Comparison of ENCODE assay signal across 23 mouse cellular contexts in genomic region chr14:121383801-121384200, GRCm38 (mm10). TPM values are rescaled to one million over a fixed set of nuclear protein-coding genes. Genes with fewer than 3 reads are reported as not detected.
DNase-seq lines count a peak whose midpoint lies in the region; ATAC-seq and TF ChIP-seq lines count a peak whose summit lies in the region.
"Had no signal": no experiment of that assay in that cellular context is flagged by ENCODE, and none has a peak within 500 bp of the region (broad histone marks: within the 10 kb centered on the region; RNA-seq: fewer than 3 reads in every experiment).

No protein-coding gene starts in this region.

- H3ac ChIP-seq in myocyte (ENCODE audit: control insufficient read depth, insufficient read length) = no peak overlapping the region

- H3K36me3 ChIP-seq in lung, postnatal 0 days (ENCODE audit: insufficient read depth, low read length) = no peaks in the 10 kb centered on the region
- no peaks in the 10 kb centered on the region for H3K36me3 ChIP-seq in embryonic facial prominence, embryonic 10.5 days (replicated peaks)
- no peaks in the 10 kb centered on the region for H3K36me3 ChIP-seq in myocyte (ENCODE audit: control insufficient read depth, insufficient read depth)
- H3K36me3 ChIP-seq: heart, embryonic 12.5 days; hindbrain, embryonic 15.5 days; limb, embryonic 13.5 days; liver, embryonic 13.5 days; stomach, embryonic 15.5 days had no signal

- WGBS in lung, postnatal 0 days = 53% methylated on average over 3 of the region's 3 CpGs
- WGBS in embryonic facial prominence, embryonic 10.5 days = 46% methylated on average over 3 of the region's 3 CpGs

- H3K9me3 ChIP-seq in lung, postnatal 0 days (ENCODE audit: low read length) = no peaks in the 10 kb centered on the region
- no peaks in the 10 kb centered on the region for H3K9me3 ChIP-seq in embryonic facial prominence, embryonic 10.5 days
- H3K9me3 ChIP-seq: heart, embryonic 12.5 days; hindbrain, embryonic 15.5 days; limb, embryonic 13.5 days; liver, embryonic 13.5 days; stomach, embryonic 15.5 days had no signal

- H3K4me3 ChIP-seq in lung, postnatal 0 days (ENCODE audit: low read depth, low read length) = no peak overlapping the region
- H3K4me3 ChIP-seq in embryonic facial prominence, embryonic 10.5 days = no peak overlapping the region
- H3K4me3 ChIP-seq in myocyte = no peak overlapping the region
- H3K4me3 ChIP-seq: heart, embryonic 12.5 days; hindbrain, embryonic 15.5 days; limb, embryonic 13.5 days; liver, embryonic 13.5 days; stomach, embryonic 15.5 days had no signal

- TF ChIP-seq CTCF in lung, postnatal 0 days (IDR thresholded peaks at IDR 0.05) = no peak
- TF ChIP-seq CTCF in brain, embryonic 14.5 days (IDR thresholded peaks at IDR 0.05; ENCODE audit: borderline replicate concordance, extremely low read depth, insufficient read depth, insufficient read length) = no peak

- no peaks in the 10 kb centered on the region for H3K27me3 ChIP-seq in lung, postnatal 0 days (replicated peaks; ENCODE audit: insufficient read depth, low read length)
- peaks cover 6% of the 10 kb centered on the region; the same call in 1 of the 2 replicates for H3K27me3 ChIP-seq in embryonic facial prominence, embryonic 10.5 days (replicated peaks; ENCODE audit: low read depth, poor library complexity, severe bottlenecking)
- no peaks in the 10 kb centered on the region for H3K27me3 ChIP-seq in myocyte (ENCODE audit: control insufficient read depth, insufficient read depth, insufficient read length)
- H3K27me3 ChIP-seq: heart, embryonic 12.5 days; hindbrain, embryonic 15.5 days; limb, embryonic 13.5 days; Patski; stomach, embryonic 15.5 days had no signal

- ATAC-seq in lung, postnatal 0 days = no peak
- ATAC-seq: intestine, postnatal 0 days; Patski had no signal

- no peak for TF ChIP-seq EP300 in lung, postnatal 0 days (IDR thresholded peaks at IDR 0.05)

- no peaks in the 10 kb centered on the region for H3K79me2 ChIP-seq in myocyte (ENCODE audit: control insufficient read depth, insufficient read depth)

- H3K4me1 ChIP-seq in lung, postnatal 0 days (ENCODE audit: insufficient read depth, low read depth, low read length) = peaks cover 4% of the 10 kb centered on the region; the same call in 1 of the 2 replicates
- peaks cover 19% of the 10 kb centered on the region for H3K4me1 ChIP-seq in embryonic facial prominence, embryonic 10.5 days

- H3K4me2 ChIP-seq in lung, postnatal 0 days (replicated peaks; ENCODE audit: low read depth, low read length) = no peak overlapping the region
- H3K4me2 ChIP-seq in myocyte (ENCODE audit: low read depth) = no peak overlapping the region
- H3K4me2 ChIP-seq: heart, embryonic 12.5 days; hindbrain, embryonic 15.5 days; limb, embryonic 13.5 days; liver, embryonic 13.5 days; lung, embryonic 14.5 days; stomach, embryonic 15.5 days had no signal

- no peak overlapping the region for H3K9ac ChIP-seq in lung, postnatal 0 days (replicated peaks; ENCODE audit: low read depth)
- H3K9ac ChIP-seq: heart, embryonic 12.5 days; hindbrain, embryonic 15.5 days; limb, embryonic 13.5 days; liver, embryonic 13.5 days; lung, embryonic 14.5 days; stomach, embryonic 15.5 days had no signal

- H3K27ac ChIP-seq in lung, postnatal 0 days (ENCODE audit: low read length) = no peak overlapping the region
- peak overlapping the region; percentile 5; the same call in 1 of the 2 replicates for H3K27ac ChIP-seq in embryonic facial prominence, embryonic 10.5 days (replicated peaks)
- H3K27ac ChIP-seq: hindbrain, embryonic 15.5 days; kidney, postnatal 0 days; limb, embryonic 13.5 days; liver, embryonic 13.5 days; stomach, embryonic 15.5 days had no signal

- no peak for TF ChIP-seq POLR2A in brain, embryonic 14.5 days (IDR thresholded peaks at IDR 0.05; ENCODE audit: borderline replicate concordance, extremely low read depth, insufficient read depth, insufficient read length, poor library complexity, severe bottlenecking)
- TF ChIP-seq POLR2A in myocyte (IDR thresholded peaks at IDR 0.05; ENCODE audit: insufficient read length, low read depth) = no peak

- DNase-seq in lung, postnatal 0 days (ENCODE audit: low spot score) = peak; percentile 52
- no peak for DNase-seq in lung, postnatal 25 days (ENCODE audit: low spot score)
- peak; percentile 82 for DNase-seq in brain, embryonic 14.5 days (ENCODE audit: low read depth)
- peak; percentile 37 for DNase-seq in embryonic facial prominence, embryonic 10.5 days (ENCODE audit: low spot score)
- DNase-seq in thymus, postnatal 25 days = no peak
- no peak for DNase-seq in kidney, adult 11 months
- DNase-seq: adrenal gland, adult 8-10 months; cerebellum, adult 9-10 months; heart, adult 11 months; heart, postnatal 14 days; layer of hippocampus, postnatal 36 days; liver, embryonic 13.5 days; lung, embryonic 14.5 days; right cerebral cortex, postnatal 25 days; thymus, adult 2 months had no signal

TF ChIP-seq in myocyte, 11 proteins besides CTCF, POLR2A, EP300 and RAD21:
- peak; percentile 30 to 81 (median 56) for TF ChIP-seq MYOD1 (IDR thresholded peaks at IDR 0.05; ENCODE audit: control insufficient read depth in 1 of 3, insufficient read length in 2 of 3, low read depth in 2 of 3)
- TF ChIP-seq TCF12 (IDR thresholded peaks at IDR 0.05; ENCODE audit: insufficient read depth, poor library complexity, severe bottlenecking) = peak; percentile 43
- TF ChIP-seq CEBPB (IDR thresholded peaks at IDR 0.05; ENCODE audit: insufficient read depth, poor library complexity, severe bottlenecking) = no peak
- TF ChIP-seq MYOG (IDR thresholded peaks at IDR 0.05; ENCODE audit: control insufficient read depth in 1 of 3, insufficient read depth in 1 of 3, insufficient read length in 2 of 3, low read depth in 2 of 3) = peak in 1 of 3 experiments; percentile 57

RNA-seq across cellular contexts. Expression of gene Stk24, which starts 4.0 kb away (rescaled TPM):
- 30.6 and 33.4 TPM in 2 replicates for polyA plus RNA-seq in lung, postnatal 0 days (2015; fragmentation: Nextera tagmentation; extraction: Ambion mirVana)
- 26.2 and 29.7 TPM in 2 replicates for polyA plus RNA-seq in brain, embryonic 14.5 days (2012; rRNA removed)
- 39.9 and 43.0 TPM in 2 replicates for polyA plus RNA-seq in embryonic facial prominence, embryonic 10.5 days (2016; fragmentation: Nextera tagmentation; extraction: Ambion mirVana)
- 26.9 TPM for polyA plus RNA-seq in myocyte (2012; fragmentation: generic; extraction: Trizol)

Comparison
In these comparisons a context has a peak if more than half of its experiments do, and no peak if none do; other contexts are left out.
1. DNase-seq: peak in lung, postnatal 0 days (single experiment), brain, embryonic 14.5 days (single experiment) and embryonic facial prominence, embryonic 10.5 days (single experiment); none in lung, postnatal 25 days (single experiment), thymus, postnatal 25 days (single experiment) and kidney, adult 11 months (single experiment).